Mouse (Mus musculus): ENCODE results near the gene Lalba. TPM values are rescaled to one million over a fixed set of nuclear protein-coding genes. Genes with fewer than 3 reads are reported as not detected.
"Not testable (repeated sequence)": the region's sequence is repeated elsewhere in the genome, so short reads cannot be mapped to it uniquely, and the experiment has no call there.

The Lalba gene
- total and polyA plus RNA-seq, 3 experiments = not detected

GRCm38 (mm10) chr15:98521245-98521644, 38.7 kb upstream of the Lalba start:
- no peaks in the 10 kb centered on the region for H3K9me3 ChIP-seq (replicated peaks; ENCODE audit: low read length)
- dilution Hi-C loops (cut with MboI; ENCODE audit: extremely low pct_ligation_motif_present, extremely low pct_unique_long_range_greater_than_20kb, low sequenced_read_pairs) = no loop called here
- H3K4me2 ChIP-seq (ENCODE audit: insufficient read depth, low read depth, poor library complexity, severe bottlenecking) = no peak overlapping the region
- TF ChIP-seq GABPA (IDR thresholded peaks at IDR 0.05; ENCODE audit: insufficient replicate concordance, low read depth, low read length) = no peak
- no peak for TF ChIP-seq POLR2A (IDR thresholded peaks at IDR 0.05; ENCODE audit: low read depth, low read length)
- TF ChIP-seq BHLHE40 (IDR thresholded peaks at IDR 0.05; ENCODE audit: low read depth, low read length) = no peak
- no peak for TF ChIP-seq USF2 (conservative IDR thresholded peaks at IDR 0.05; ENCODE audit: low read depth, low read length)
- TF ChIP-seq MAZ (IDR thresholded peaks at IDR 0.05; ENCODE audit: low read depth, low read length) = no peak
- TF ChIP-seq JUN (IDR thresholded peaks at IDR 0.05; ENCODE audit: insufficient read depth, low read depth, low read length) = no peak
- TF ChIP-seq ZNF384 (IDR thresholded peaks at IDR 0.05; ENCODE audit: low read depth, low read length) = no peak
- no peak for TF ChIP-seq MAFK (IDR thresholded peaks at IDR 0.05; ENCODE audit: insufficient replicate concordance, low read length)
- no peak for TF ChIP-seq NRF1 (IDR thresholded peaks at IDR 0.05; ENCODE audit: low read depth, low read length)
- TF ChIP-seq CTCF (conservative IDR thresholded peaks at IDR 0.05 in 1 of 2, IDR thresholded peaks at IDR 0.05 in 1 of 2; ENCODE audit: low read depth in 2 of 2, low read length in 2 of 2) = no peak
- no peak for TF ChIP-seq ZKSCAN1 (IDR thresholded peaks at IDR 0.05; ENCODE audit: borderline replicate concordance, low read depth, low read length)
- no peak for TF ChIP-seq RCOR1 (conservative IDR thresholded peaks at IDR 0.05; ENCODE audit: low read depth, low read length)
- TF ChIP-seq IRF4 (IDR thresholded peaks at IDR 0.05; ENCODE audit: low read depth, low read length) = no peak
- TF ChIP-seq CHD2 (IDR thresholded peaks at IDR 0.05; ENCODE audit: low read length) = no peak
- no peak for TF ChIP-seq TBP (conservative IDR thresholded peaks at IDR 0.05; ENCODE audit: low read depth, low read length)
- no peak for TF ChIP-seq ZC3H11A (IDR thresholded peaks at IDR 0.05; ENCODE audit: low read depth, low read length)
- no peak for TF ChIP-seq MXI1 (IDR thresholded peaks at IDR 0.05; ENCODE audit: low read depth, low read length)
- H3K36me3 ChIP-seq (replicated peaks in 1 of 2; ENCODE audit: control insufficient read depth in 1 of 2, insufficient read depth in 1 of 2, low read length in 1 of 2) = peaks cover 64 to 85% of the 10 kb centered on the region in 2 experiments
- in situ Hi-C loops (cut with MboI; ENCODE audit: low pct_ligation_motif_present, low pct_unique_long_range_greater_than_20kb, low sequenced_read_pairs) = no loop called here
- H3K4me1 ChIP-seq (ENCODE audit: control insufficient read depth in 1 of 2, insufficient read depth in 2 of 2) = peaks cover 0 to 28% of the 10 kb centered on the region in 2 experiments; a peak in 2 of 4 replicates
- peaks cover 22% of the 10 kb centered on the region for H3K79me2 ChIP-seq (replicated peaks; ENCODE audit: control insufficient read depth, extremely low read depth, insufficient read depth, poor library complexity, severe bottlenecking)
- no peak for DNase-seq (ENCODE audit: extremely low read depth)
- H3K9ac ChIP-seq (ENCODE audit: insufficient read depth, low read depth) = no peak overlapping the region
- no peaks in the 10 kb centered on the region for H3K27me3 ChIP-seq (replicated peaks)
- H3K4me3 ChIP-seq (replicated peaks in 1 of 3; ENCODE audit: low read depth in 2 of 3, low read length in 2 of 3, poor library complexity in 1 of 3) = no peak overlapping the region
- no peak overlapping the region; the same call in 1 of the 2 replicates for H3K27ac ChIP-seq (ENCODE audit: insufficient read depth, low read depth)

- dilution Hi-C loops (cut with MboI; ENCODE audit: extremely low pct_ligation_motif_present, extremely low pct_unique_long_range_greater_than_20kb, low sequenced_read_pairs) = no loop called here
- in situ Hi-C loops (cut with MboI; ENCODE audit: low pct_ligation_motif_present, low pct_unique_long_range_greater_than_20kb, low sequenced_read_pairs) = no loop called here
- H3K27me3 ChIP-seq (replicated peaks) = no peaks in the 10 kb centered on the region
- H3K79me2 ChIP-seq (replicated peaks; ENCODE audit: control insufficient read depth, extremely low read depth, insufficient read depth, poor library complexity, severe bottlenecking) = peaks cover 10% of the 10 kb centered on the region
- no peak overlapping the region for H3K4me3 ChIP-seq (replicated peaks in 1 of 3; ENCODE audit: low read depth in 2 of 3, low read length in 2 of 3, poor library complexity in 1 of 3)
- no peak overlapping the region for H3K4me2 ChIP-seq (ENCODE audit: insufficient read depth, low read depth, poor library complexity, severe bottlenecking)
- H3K4me1 ChIP-seq (ENCODE audit: control insufficient read depth in 1 of 2, insufficient read depth in 2 of 2) = peaks cover 4 to 36% of the 10 kb centered on the region in 2 experiments; a peak in 2 of 4 replicates
- H3K9me3 ChIP-seq (replicated peaks; ENCODE audit: low read length) = peaks cover 5% of the 10 kb centered on the region
- H3K36me3 ChIP-seq (replicated peaks in 1 of 2; ENCODE audit: control insufficient read depth in 1 of 2, insufficient read depth in 1 of 2, low read length in 1 of 2) = peaks cover 40 to 51% of the 10 kb centered on the region in 2 experiments
- H3K27ac ChIP-seq (ENCODE audit: insufficient read depth, low read depth) = 0 out of 2 replicates have a peak overlapping the region, but pooled peaks have one; percentile 17
- DNase-seq (ENCODE audit: extremely low read depth) = peak; percentile 71
- H3K9ac ChIP-seq (ENCODE audit: insufficient read depth, low read depth) = no peak overlapping the region
- TF ChIP-seq MEF2A (IDR thresholded peaks at IDR 0.05; ENCODE audit: borderline replicate concordance, low read depth, low read length) (no peak), SMC3 (IDR thresholded peaks at IDR 0.05; ENCODE audit: low read depth, low read length) (peak; percentile 75), MYC (IDR thresholded peaks at IDR 0.05; ENCODE audit: low read depth, low read length) (0 out of 2 replicates have a peak, but pooled peaks have one; percentile 55), BHLHE40 (IDR thresholded peaks at IDR 0.05; ENCODE audit: low read depth, low read length) (peak; percentile 59), IRF4 (IDR thresholded peaks at IDR 0.05; ENCODE audit: low read depth, low read length) (no peak), CTCF (conservative IDR thresholded peaks at IDR 0.05 in 1 of 2, IDR thresholded peaks at IDR 0.05 in 1 of 2; ENCODE audit: low read depth in 2 of 2, low read length in 2 of 2) (peak; percentile 91 to 99), E2F4 (IDR thresholded peaks at IDR 0.05; ENCODE audit: insufficient replicate concordance, low read depth, low read length) (no peak), MAX (IDR thresholded peaks at IDR 0.05; ENCODE audit: low read length) (0 out of 2 replicates have a peak, but pooled peaks have one; percentile 21), RAD21 (IDR thresholded peaks at IDR 0.05; ENCODE audit: low read depth, low read length) (peak; percentile 54)
Observed at GRCm38 (mm10) chr15:98517380-98518355, 35.1 kb upstream of the Lalba start.

GRCm38 (mm10) chr15:98514845-98515244, 32.3 kb upstream of the Lalba start:
- dilution Hi-C loops (cut with MboI; ENCODE audit: extremely low pct_ligation_motif_present, extremely low pct_unique_long_range_greater_than_20kb, low sequenced_read_pairs); H3K79me2 ChIP-seq (replicated peaks; ENCODE audit: control insufficient read depth, extremely low read depth, insufficient read depth, poor library complexity, severe bottlenecking); H3K9me3 ChIP-seq (replicated peaks; ENCODE audit: low read length); H3K4me3 ChIP-seq (replicated peaks in 1 of 3; ENCODE audit: low read depth in 2 of 3, low read length in 2 of 3, poor library complexity in 1 of 3); DNase-seq (ENCODE audit: extremely low read depth); H3K4me2 ChIP-seq (ENCODE audit: insufficient read depth, low read depth, poor library complexity, severe bottlenecking); H3K27me3 ChIP-seq (replicated peaks); H3K27ac ChIP-seq (ENCODE audit: insufficient read depth, low read depth); H3K9ac ChIP-seq (ENCODE audit: insufficient read depth, low read depth): not testable (repeated sequence)
- Histone ChIP-seq H3K36me3 (replicated peaks in 1 of 2; ENCODE audit: control insufficient read depth in 1 of 2, insufficient read depth in 1 of 2, low read length in 1 of 2) (peaks cover 16 to 23% of the 10 kb centered on the region in 2 experiments), H3K4me1 (ENCODE audit: control insufficient read depth in 1 of 2, insufficient read depth in 2 of 2) (peaks cover 6 to 53% of the 10 kb centered on the region in 2 experiments; a peak in 2 of 4 replicates)
- in situ Hi-C loops (cut with MboI; ENCODE audit: low pct_ligation_motif_present, low pct_unique_long_range_greater_than_20kb, low sequenced_read_pairs) = loop anchor here (5.0 kb wide), 1 partner anchor 102 kb away; no protein-coding TSS in a partner anchor

All from CH12.LX (cell line).